Mouse (Mus musculus): ENCODE measurements around the gene Paxbp1.

Paxbp1 gene

DNA sequence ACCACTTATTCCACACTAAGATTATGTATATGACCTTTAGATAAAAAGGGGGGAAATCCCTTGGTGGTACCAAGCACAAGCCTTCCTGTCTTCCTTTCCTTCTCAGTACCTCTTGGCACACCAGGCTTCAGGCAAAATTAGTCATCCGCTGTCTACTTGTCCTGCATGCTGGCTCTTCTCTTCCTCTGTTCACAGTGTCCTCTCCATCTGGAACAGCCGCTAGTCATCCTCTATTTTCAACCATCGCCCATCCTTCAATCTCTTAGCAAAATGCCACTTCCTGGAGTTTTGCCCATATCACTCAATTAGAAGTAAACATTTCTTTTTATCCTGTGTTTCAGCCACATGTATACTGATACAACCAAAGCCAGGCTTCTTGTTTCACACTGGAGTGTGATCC, 46.5 kb downstream of the Paxbp1 start:
- DNase-seq (ENCODE audit: low spot score in 2 of 2), result no peak

GRCm38 (mm10) chr16:90996327-90997243, 47.8 kb downstream of the Paxbp1 start:
- no peak for DNase-seq (ENCODE audit: low spot score in 2 of 2)

DNA sequence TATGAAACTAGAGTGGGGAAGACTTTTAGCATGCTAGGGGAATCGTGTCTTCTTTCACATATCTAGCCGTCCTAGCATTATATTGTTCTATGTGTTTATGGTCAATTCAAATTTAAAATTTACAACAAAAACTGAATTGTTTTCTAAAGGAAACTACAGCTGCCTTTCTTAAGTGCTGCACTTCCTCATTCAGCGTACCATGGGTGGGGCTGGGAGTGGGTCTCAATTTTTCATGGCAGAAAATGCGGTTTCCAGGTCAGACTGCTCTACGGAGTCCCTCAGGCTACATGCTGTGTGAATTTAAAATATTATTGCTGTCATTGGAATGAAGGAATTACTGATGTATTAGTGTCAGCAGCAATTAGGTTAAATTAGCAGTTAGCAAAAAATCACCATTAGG, 48.8 kb downstream of the Paxbp1 start:
- DNase-seq (ENCODE audit: low spot score in 2 of 2), result no peak

DNA sequence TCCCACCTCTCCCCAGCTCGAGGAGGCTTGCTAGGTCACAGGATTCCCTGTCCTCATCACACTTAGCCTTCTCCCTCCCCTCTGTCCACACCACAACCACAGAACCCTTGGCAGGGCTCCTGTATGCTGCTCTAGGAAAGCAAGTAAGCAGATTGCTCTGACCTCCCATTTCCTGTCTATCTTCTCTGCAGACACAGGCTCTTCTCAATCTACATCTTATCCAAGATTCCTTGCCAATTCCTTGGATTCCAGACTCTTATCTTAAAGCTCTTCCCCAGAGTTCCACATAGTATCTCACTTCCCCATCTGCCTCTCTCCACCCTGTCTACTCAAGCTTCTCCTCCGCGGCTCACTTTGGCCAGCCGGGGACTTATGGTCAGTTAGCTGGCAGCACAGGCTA, 49.3 kb downstream of the Paxbp1 start:
- DNase-seq (ENCODE audit: low spot score in 2 of 2), result no peak

DNA sequence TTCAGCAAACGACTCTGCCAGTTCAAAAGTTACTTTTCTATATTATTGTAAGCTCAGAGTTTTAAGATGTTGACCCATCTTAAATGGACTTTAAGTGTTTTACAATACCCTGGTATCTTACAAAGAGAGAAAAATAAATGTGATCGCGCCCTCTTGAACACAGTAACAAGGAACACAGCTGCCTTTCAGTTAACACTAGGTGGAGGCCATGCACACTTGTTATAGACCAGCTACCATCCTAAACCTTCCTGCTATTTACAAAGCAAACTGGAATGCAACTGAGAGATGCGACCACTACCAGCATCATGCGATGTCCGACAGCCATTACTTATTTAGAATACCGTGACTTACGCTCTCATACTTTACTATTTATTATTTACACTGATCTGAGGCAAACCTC, 55.2 kb downstream of the Paxbp1 start:
- no peak for DNase-seq (ENCODE audit: low spot score in 2 of 2)

DNA sequence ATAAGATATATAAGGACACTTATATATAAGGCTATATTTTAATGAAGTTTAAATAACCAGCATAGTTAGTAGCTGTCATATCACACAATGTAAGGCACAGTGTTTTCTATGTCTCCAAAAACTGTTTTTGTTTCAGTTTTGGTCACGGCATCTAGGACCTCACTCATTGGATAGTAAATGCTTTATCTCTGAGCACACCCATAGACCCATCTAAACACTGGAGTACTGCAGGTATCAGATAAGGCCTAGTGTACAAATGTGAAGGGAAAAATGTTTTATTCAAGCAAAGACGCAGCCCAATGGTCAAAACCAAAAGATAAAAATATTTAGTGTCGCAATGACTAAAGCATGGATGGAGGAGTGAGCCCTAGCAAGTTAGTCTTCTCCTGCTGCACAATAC, 55.7 kb downstream of the Paxbp1 start:
- DNase-seq (ENCODE audit: low spot score in 2 of 2), result no peak

GRCm38 (mm10) chr16:90988039-90988438, 56.3 kb downstream of the Paxbp1 start:
- DNase-seq (ENCODE audit: low spot score in 2 of 2), result no peak

GRCm38 (mm10) chr16:90971004-90971403, 73.3 kb downstream of the Paxbp1 start:
- no peak for DNase-seq (ENCODE audit: low spot score in 2 of 2)

GRCm38 (mm10) chr16:90966241-90966640, 78.1 kb downstream of the Paxbp1 start:
- DNase-seq (ENCODE audit: low spot score in 2 of 2), result no peak

- no peak for DNase-seq (ENCODE audit: low spot score in 2 of 2)
Observed at GRCm38 (mm10) chr16:90964302-90964701, 80.0 kb downstream of the Paxbp1 start.

All from spleen, postnatal 14 days (tissue).